Mouse (Mus musculus) forebrain, embryonic 10.5 days (tissue): ENCODE measurements at regions not wholly inside any gene's neighbourhood (a gene's known extent, or its start where the extent isn't known, plus 50 kb on each side); places are given as distances from the start of the nearest gene placed in this dataset.
A peak's percentile ranks its signal among the peaks of the same experiment; 100 is the strongest.

Experiments
- DNase-seq: peaks from one replicate; pipeline ENCODE4 v3.0.0-alpha.2; 2017; ENCODE audit warnings: low spot score; ENCODE audit errors: extremely low spot score
- H3K27ac ChIP-seq: fragments of 300-500 bp; sonication (generic); 2 replicates; pipeline ENCODE4 v1.5.1; 2016; ENCODE audit warnings: mild to moderate bottlenecking
- H3K27me3 ChIP-seq: fragments of 300-500 bp; sonication (generic); 2 replicates; pipeline ENCODE4 v1.6.1; 2016; ENCODE audit warnings: mild to moderate bottlenecking; ENCODE audit not compliant: poor library complexity, severe bottlenecking
- H3K36me3 ChIP-seq: fragments of 300-500 bp; sonication (generic); replicated peaks from 2 replicates; pipeline ENCODE4 v1.6.1; 2016; ENCODE audit warnings: mild to moderate bottlenecking, moderate library complexity
- H3K4me1 ChIP-seq: fragments of 300-500 bp; sonication (generic); 2 replicates; pipeline ENCODE4 v1.6.1; 2016
- H3K4me3 ChIP-seq: fragments of 300-500 bp; sonication (generic); 2 replicates; pipeline ENCODE4 v1.5.1; 2016; ENCODE audit warnings: mild to moderate bottlenecking, moderate library complexity
- H3K9me3 ChIP-seq: fragments of 300-500 bp; sonication (generic); 2 replicates; pipeline ENCODE4 v1.6.1; 2016; ENCODE audit warnings: mild to moderate bottlenecking, moderate library complexity
- WGBS: fragments of 180-500 bp; shearing (Covaris S2); methylation state at CpG from one replicate; pipeline ENCODE4 v1.1.7; 2016; 5-methylcytosine and 5-hydroxymethylcytosine counted together

DNA sequence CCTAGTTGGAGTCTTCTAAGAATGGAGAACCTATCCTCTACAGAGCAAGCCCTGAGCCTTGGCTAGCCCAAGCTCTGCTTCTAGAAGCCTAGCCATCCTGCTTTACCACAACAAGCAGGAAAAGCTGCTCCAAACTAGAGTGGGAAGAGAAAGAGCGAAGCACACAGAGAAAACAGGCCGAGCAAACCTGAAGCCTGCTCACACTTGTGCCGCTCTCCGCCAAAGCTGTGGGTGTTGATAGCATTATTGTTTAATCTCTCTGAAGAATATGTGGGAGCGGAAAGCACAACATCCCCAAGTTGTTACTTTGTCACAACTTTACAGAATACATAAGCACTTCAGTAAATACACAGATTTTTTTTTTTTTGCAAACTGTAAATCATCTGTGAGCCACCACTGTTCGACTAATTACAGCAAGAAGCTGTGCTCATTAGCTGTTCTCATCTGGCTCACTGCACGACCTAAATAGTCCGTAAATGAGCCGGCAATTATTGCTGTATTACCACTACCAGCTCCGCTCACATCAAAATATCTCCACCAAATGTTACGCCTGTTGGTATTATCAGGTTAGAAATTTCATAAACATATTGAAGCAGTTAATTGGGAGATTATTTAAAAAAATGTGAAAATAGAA lies 224.6 kb upstream of the Prkd1 start:
- Histone ChIP-seq H3K36me3 (no peaks in the 10 kb centered on the region), H3K9me3 (no peaks in the 10 kb centered on the region), H3K4me3 (no peak overlapping the region), H3K27ac (0 out of 2 replicates have a peak overlapping the region, but pooled peaks have one; percentile 17), H3K4me1 (peaks cover 12% of the 10 kb centered on the region; the same call in 1 of the 2 replicates), H3K27me3 (no peaks in the 10 kb centered on the region; the same call in 1 of the 2 replicates)
- WGBS = 87% methylated on average over 11 of the region's 11 CpGs
- no peak for DNase-seq

DNA sequence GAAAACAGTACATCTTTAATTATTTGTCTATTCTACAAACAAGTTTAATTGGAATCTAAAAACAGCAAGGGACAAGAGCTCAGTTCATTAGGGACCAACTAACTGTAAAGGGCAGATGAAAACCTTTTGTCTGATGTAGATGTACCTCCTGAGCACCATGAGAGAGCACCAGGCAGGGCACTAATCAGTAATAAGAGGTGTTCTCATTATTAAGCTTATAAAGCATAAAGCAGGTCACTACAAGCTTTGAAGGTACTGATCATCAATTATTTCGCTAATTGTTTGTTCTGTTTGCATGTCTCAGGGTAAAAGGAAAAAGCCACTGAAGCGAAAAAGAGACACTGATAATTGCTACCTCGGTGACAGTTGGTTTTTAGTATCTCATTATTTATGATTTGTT lies 202.7 kb upstream of the Prkd1 start:
- WGBS = 81% methylated on average over 3 of the region's 3 CpGs
- Histone ChIP-seq H3K4me3 (no peak overlapping the region), H3K27ac (no peak overlapping the region), H3K27me3 (no peaks in the 10 kb centered on the region), H3K9me3 (no peaks in the 10 kb centered on the region), H3K4me1 (peaks cover 6% of the 10 kb centered on the region; the same call in 1 of the 2 replicates), H3K36me3 (no peaks in the 10 kb centered on the region)
- no peak for DNase-seq

DNA sequence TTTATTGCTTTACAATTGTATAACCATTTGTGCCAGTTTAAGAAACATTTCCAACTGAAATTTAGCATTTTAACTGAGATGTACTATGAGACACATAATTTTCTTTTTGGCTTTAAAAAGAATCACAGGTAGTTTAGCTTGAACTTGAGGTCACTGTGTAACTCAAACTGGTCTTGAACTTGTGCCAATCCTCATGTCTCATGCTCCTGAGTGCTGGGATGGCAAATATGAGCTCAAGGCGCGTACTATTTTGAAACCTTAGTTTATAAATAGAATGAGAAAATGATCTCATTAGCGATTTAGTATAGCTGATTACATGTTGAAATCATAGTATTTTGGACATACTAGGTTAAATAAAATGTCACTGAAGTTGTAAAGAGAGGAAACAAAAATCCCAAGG lies 199.1 kb upstream of the Prkd1 start:
- no peaks in the 10 kb centered on the region for H3K36me3 ChIP-seq
- no peak overlapping the region for H3K27ac ChIP-seq
- H3K9me3 ChIP-seq = no peaks in the 10 kb centered on the region
- H3K27me3 ChIP-seq = no peaks in the 10 kb centered on the region
- DNase-seq = no peak
- peaks cover 6% of the 10 kb centered on the region; the same call in 1 of the 2 replicates for H3K4me1 ChIP-seq
- no peak overlapping the region for H3K4me3 ChIP-seq
- 83% methylated on average over 3 of the region's 3 CpGs for WGBS

DNA sequence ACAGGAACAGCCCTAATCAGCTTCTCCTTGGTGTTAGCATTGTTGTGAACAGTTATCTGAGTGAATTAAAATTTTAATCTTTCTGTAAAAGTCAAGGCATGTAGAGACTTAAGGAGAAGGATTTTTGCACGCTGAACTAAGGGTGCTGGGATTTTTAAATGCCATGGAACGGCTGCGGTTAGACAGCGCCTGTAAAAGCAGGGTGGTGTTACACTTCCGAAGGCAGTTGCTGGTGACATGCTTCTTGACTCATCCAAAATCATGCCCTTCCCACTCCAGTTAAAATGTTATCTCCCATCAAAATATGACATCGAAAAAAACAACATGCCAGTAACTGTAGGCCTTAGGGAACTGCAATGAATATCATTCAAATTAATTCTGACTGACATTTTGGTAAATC lies 193.8 kb upstream of the Prkd1 start:
- Histone ChIP-seq H3K4me1 (peaks cover 11% of the 10 kb centered on the region; the same call in 1 of the 2 replicates), H3K4me3 (no peak overlapping the region), H3K27me3 (no peaks in the 10 kb centered on the region), H3K27ac (no peak overlapping the region), H3K36me3 (no peaks in the 10 kb centered on the region), H3K9me3 (no peaks in the 10 kb centered on the region)
- 94% methylated on average over 6 of the region's 6 CpGs for WGBS
- no peak for DNase-seq

DNA sequence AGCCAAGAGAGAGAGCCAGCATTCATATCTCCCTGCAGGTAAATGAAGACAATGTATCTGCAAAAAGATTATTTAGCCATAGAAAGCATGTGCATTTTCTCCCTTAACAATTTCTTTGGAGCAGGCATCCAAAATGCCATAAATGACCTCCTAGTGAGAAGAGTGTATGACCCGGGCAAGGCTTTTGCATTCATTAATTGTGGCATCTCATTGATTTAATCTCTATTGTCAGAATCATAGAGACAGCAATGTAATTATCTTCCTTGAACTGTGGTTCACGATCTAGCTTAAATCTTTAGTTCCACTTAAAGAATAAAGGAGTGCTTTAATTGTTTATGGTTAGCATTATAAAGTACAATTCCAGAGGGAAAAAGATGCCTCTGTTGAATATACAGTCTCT lies 190.5 kb upstream of the Prkd1 start:
- H3K4me1 ChIP-seq = peaks cover 11% of the 10 kb centered on the region; the same call in 1 of the 2 replicates
- no peaks in the 10 kb centered on the region for H3K9me3 ChIP-seq
- DNase-seq = no peak
- H3K36me3 ChIP-seq = no peaks in the 10 kb centered on the region
- 42% methylated on average over 2 of the region's 2 CpGs for WGBS
- H3K4me3 ChIP-seq = no peak overlapping the region
- no peaks in the 10 kb centered on the region for H3K27me3 ChIP-seq
- H3K27ac ChIP-seq = no peak overlapping the region

DNA sequence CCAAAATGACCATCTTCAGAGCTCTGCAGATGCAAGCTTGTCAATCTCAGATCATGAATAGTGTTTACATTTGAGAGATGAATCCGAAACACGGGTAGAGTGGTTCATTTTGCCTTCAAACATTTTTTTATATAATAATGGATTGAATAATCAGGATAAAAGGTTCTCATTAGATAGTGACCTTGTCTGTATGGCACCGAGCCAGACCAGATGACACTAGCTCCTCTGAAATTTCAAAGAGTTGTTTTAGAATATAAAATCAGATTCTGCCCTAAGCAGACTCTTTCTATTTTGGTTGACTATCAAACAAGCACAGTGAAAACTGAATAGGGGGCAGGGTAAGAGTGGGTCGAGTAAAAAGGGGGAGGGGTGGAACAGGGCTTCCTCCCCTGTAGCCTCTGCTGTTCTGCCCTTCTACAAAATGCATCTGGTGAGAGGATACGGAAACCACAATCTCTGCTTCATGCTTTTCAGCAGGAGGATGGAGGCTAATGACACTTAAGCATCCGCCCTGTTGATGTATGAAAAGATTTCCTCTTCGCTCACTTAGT lies 159.9 kb upstream of the Prkd1 start:
- Histone ChIP-seq H3K36me3 (no peaks in the 10 kb centered on the region), H3K9me3 (no peaks in the 10 kb centered on the region), H3K27me3 (no peaks in the 10 kb centered on the region), H3K27ac (no peak overlapping the region), H3K4me1 (peaks cover 6% of the 10 kb centered on the region; the same call in 1 of the 2 replicates), H3K4me3 (no peak overlapping the region)
- DNase-seq = no peak
- WGBS = 86% methylated on average over 7 of the region's 7 CpGs

DNA sequence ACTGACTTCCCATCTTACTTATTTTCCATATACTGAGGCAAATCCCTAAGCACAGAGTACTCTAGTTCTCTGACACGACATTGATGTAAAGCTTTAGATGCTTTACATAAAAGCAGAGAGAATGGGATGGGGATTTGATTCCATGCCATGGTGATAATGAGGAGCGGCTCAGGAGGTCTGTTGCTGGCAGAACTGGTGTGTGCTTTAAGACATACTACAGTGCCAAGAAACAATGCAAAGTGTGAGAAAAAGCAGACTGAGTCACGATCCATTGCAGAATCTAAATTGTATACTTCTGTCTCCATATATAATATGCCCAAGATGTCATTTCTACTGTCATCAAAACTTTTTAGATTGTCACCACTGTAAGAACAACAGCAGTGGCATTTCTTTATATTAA lies 155.5 kb upstream of the Prkd1 start:
- Histone ChIP-seq H3K4me3 (no peak overlapping the region), H3K27me3 (no peaks in the 10 kb centered on the region), H3K27ac (no peak overlapping the region), H3K4me1 (no peaks in the 10 kb centered on the region), H3K36me3 (no peaks in the 10 kb centered on the region), H3K9me3 (no peaks in the 10 kb centered on the region)
- 75% methylated on average over 3 of the region's 3 CpGs for WGBS
- no peak for DNase-seq

DNA sequence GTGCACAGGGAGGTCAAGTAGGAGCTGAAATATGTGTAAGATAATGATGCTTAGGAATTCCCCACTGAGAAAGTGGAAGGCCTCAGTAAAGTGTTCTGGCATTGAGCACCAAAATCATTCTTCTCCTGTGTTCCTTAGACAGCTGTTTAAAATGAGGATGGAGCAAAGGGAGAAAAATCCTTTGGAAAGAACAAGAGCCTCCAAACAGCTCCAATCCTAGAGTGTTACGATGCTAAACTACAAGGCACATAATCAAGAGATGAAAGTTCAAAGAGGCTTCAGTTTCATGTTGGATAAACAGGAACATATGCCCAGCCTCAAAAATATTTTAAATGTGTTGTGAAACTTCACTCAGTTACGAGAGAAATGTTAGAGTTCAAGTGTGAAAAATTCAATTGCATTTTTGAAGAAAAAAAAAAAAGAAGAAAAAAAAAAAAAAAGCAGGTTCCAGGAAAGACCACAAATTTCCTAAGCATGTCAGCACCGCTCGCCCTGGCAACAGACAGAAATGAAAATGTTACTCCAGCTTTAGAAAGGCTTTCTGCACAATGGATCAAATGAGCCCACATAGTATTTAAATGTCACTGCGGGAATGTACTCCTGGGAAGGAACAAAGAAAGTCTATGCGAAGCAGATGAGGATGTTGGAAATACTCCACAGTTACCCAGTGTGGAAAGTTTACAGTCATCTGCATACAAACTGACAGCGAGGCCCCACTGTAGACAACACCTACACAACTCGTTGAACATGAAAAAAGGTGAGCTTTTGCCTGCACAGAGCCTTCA lies 116.5 kb upstream of the Prkd1 start:
- peaks cover 4% of the 10 kb centered on the region; the same call in 1 of the 2 replicates for H3K4me1 ChIP-seq
- H3K9me3 ChIP-seq = no peaks in the 10 kb centered on the region
- no peak for DNase-seq
- 79% methylated on average over 8 of the region's 8 CpGs for WGBS
- H3K27me3 ChIP-seq = no peaks in the 10 kb centered on the region
- H3K4me3 ChIP-seq = no peak overlapping the region
- H3K27ac ChIP-seq = no peak overlapping the region
- no peaks in the 10 kb centered on the region for H3K36me3 ChIP-seq

DNA sequence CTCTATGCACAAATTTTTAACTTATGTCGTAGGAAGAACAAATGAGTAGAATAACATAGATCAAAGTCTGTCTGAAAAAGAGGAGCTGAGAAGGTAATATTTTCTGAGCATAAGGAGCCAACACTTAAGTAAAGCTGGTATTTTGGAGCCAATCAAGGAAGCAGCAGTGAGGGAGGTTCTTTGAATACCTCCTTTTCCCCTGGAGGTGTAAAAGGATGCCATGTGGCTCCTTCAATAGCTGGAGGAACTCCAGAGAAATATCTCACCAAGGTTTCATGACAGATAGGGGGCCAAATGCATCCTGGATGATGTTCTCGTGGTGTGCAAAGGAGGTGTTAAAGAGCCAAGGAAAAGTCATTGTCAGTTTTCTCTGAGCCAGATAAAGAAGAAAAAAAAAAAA lies 115.6 kb upstream of the Prkd1 start:
- Histone ChIP-seq H3K4me1 (peaks cover 4% of the 10 kb centered on the region; the same call in 1 of the 2 replicates), H3K9me3 (no peaks in the 10 kb centered on the region), H3K4me3 (no peak overlapping the region), H3K27me3 (no peaks in the 10 kb centered on the region), H3K27ac (no peak overlapping the region), H3K36me3 (no peaks in the 10 kb centered on the region)
- WGBS = 82% methylated on average over 2 of the region's 2 CpGs
- no peak for DNase-seq

DNA sequence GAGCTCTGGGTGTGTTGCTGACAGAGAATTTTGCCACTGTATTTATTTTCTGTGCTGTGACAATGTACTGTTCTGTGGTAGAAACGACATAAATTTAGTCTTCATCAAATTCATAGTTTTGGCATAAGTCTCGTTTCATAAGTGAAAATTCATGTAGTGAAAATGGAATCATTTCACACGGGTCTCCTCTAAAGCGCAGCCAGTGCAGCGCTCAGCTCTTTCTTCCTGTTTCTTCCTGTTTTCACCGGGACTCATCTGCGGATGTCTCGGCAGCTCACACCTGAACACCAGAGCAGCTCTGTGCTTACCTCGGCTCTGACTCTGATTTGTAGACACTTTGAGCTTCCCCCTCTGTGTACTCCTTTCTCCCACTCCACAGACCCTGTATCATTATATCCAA lies 85.2 kb upstream of the Prkd1 start:
- Histone ChIP-seq H3K27ac (no peak overlapping the region), H3K9me3 (no peaks in the 10 kb centered on the region), H3K4me1 (0 out of 2 replicates have a peak, but pooled peaks cover 3% of the 10 kb centered on the region), H3K36me3 (no peaks in the 10 kb centered on the region), H3K4me3 (no peak overlapping the region), H3K27me3 (no peaks in the 10 kb centered on the region)
- WGBS = 89% methylated on average over 9 of the region's 9 CpGs
- DNase-seq = no peak

DNA sequence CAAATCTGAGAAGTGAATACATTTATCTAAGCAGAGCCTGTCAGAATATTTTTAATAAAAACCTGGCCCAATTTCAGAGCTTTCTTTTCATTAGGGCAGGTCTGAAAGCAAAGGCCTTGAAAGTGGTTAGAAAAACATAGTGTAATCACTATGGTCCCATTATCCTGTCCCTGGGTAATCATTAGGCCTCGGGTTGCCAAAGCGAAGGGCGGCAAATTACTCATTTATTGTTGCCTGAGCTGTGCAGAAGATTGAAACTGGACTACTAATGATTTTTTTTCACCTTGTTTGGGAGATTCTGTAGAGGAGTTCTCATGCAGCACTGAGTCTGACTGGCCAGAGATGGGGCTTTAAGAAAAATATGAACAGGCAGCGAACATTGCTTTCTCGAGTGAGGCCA lies 63.7 kb upstream of the Prkd1 start:
- Histone ChIP-seq H3K27me3 (no peaks in the 10 kb centered on the region), H3K36me3 (no peaks in the 10 kb centered on the region), H3K4me1 (peaks cover 1% of the 10 kb centered on the region; the same call in 1 of the 2 replicates), H3K27ac (0 out of 2 replicates have a peak overlapping the region, but pooled peaks have one; percentile 18), H3K9me3 (no peaks in the 10 kb centered on the region), H3K4me3 (no peak overlapping the region)
- DNase-seq = no peak
- 80% methylated on average over 5 of the region's 5 CpGs for WGBS

DNA sequence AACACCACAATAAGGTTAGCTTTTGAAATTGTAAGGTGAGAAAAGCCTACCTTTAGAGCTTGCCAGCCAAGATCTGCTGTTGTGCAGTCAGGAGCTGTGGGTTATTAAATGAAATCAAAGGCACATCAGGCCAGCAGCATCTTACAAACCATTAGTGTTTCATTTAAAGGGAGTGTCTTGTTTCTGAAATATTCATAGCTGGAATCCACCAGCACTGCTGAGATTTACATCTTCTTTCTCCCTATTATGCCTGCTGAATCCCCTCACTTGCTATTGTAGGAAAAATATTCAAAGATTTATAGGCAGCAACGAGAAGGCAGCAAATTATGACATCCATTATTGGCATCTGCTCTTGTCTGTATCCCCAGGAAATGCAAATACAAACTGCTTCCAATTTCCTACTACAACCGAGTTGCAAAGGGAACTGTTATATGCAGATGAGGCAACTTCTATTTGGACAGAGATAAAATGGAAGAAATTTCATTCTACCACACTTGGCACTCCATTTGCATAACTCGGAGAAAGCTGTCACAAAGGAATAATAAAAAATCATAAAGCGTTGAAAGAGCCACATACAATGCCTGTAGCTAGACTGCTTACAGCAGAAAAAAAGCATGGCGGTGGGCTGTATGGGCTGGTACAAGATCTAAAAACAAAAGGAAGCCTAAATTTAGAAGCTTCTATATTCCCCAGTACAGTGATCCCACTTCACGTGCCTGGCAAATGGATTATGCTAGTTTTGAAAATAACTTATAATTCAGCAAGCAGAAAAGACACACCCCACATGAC lies 60.3 kb upstream of the Prkd1 start:
- no peak for DNase-seq
- Histone ChIP-seq H3K4me1 (peaks cover 3% of the 10 kb centered on the region; the same call in 1 of the 2 replicates), H3K36me3 (no peaks in the 10 kb centered on the region), H3K27me3 (no peaks in the 10 kb centered on the region), H3K27ac (no peak overlapping the region), H3K9me3 (no peaks in the 10 kb centered on the region), H3K4me3 (no peak overlapping the region)
- WGBS = 88% methylated on average over 6 of the region's 6 CpGs
